Mouse (Mus musculus) adrenal gland, adult (tissue): ENCODE data around the gene Espn.

Experiments used
- DNase-seq, 2 experiments: peaks; one replicate each; pipeline ENCODE4 v3.0.0; 2022 to 2023; ENCODE audit warnings: low spot score in 1 of 2; ENCODE audit not compliant: inconsistent age in 2 of 2

Gene Espn

DNA sequence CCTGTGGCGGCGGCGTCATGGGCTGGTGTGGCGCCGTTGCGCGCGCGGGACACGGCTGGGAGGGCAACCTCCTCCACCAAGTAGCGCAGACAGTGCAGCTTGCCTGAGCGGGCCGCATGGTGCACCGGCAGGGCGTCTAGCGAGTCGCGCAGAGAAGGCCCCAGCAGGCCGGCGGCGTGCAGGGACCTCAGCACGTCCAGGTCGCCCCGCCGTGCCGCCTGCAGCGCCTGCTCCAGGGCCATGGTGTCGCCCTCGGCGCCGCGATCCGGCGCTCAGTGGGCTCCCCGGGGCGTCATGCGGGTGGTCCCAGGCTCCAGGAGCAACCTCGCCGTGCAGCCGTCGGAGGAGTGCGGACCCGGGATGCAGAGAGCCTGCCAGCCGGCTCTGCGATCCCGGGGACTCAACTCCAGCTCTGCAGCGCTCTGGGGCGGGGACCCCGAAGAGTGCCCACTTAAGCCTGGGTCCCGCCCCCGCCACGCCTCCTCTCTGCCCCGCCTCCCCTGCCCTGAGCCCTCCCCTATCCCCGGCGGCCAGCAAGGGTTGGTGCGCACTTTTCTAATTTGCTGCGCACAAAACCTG, at the start of gene Espn:
Espn (minus strand) TSS at position 406 of the 579 bp plus-strand sequence.
- peak; percentile 78 to 88 for DNase-seq

DNA sequence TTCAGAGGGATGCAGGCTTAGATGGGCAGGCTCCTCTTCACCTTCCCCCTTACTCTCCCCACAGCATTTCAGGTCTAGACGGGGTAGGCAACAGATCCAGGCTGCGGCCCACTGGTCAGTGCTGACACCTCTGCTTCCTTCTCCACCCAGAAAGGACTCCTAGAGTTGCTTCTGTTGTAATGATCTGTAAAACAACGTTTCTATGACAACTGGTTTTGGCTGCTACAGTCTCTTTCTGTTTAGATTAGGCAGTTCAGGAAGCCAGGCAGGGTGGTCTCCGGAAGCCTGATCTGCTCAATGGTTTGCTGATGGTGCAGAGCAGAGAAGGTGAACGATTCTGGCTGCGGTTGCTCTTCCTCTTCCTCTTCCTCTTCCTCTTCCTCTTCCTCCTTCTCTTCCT, 49.3 kb upstream of the Espn start:
- DNase-seq, result no peak

GRCm38 (mm10) chr4:152199617-152200016, 47.4 kb upstream of the Espn start:
- no peak for DNase-seq

DNA sequence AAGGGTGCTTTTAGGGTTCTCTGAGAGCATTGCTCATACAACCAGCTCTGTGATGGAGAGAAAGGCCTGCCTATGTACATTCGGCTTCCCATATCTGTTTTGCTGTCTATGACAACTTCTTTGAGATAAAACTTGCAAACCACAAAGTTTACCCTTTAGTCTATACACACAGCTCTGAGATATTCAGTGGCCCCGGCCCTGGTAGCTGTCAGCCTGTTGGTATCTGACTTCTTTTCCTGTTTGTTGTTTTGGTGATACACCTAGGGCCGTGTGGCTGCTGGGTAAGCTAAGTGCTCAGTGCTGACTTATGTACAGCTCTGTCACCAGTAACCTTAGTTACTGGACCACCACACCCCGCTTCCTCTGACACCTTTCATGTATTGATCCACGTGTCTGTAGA, 45.4 kb upstream of the Espn start:
- no peak for DNase-seq

- no peak for DNase-seq
Observed at GRCm38 (mm10) chr4:152196276-152196675, 44.1 kb upstream of the Espn start.

GRCm38 (mm10) chr4:152194476-152195175, 42.5 kb upstream of the Espn start:
- DNase-seq, result no peak

- no peak for DNase-seq
Observed at GRCm38 (mm10) chr4:152192569-152192968, 40.4 kb upstream of the Espn start.

DNA sequence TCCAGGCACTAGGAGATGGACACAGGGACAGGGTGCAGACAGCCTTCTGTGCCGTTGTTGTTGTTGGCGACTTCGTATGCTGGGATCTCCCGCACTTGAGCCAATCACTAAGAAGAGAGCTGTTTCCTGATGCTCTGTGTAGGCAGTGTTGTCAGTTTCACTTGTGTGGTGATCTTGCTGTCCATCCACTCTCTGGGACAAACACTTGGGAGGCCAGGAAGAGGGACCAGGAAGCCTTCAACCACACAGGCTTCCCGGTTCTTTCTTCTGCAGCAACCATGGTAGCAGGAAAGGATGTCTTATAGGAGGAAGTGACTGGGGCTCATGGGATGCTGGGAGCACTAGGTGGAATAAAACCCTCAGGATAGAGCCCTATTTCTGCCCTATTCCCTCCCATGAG, 38.5 kb upstream of the Espn start:
- no peak for DNase-seq

DNA sequence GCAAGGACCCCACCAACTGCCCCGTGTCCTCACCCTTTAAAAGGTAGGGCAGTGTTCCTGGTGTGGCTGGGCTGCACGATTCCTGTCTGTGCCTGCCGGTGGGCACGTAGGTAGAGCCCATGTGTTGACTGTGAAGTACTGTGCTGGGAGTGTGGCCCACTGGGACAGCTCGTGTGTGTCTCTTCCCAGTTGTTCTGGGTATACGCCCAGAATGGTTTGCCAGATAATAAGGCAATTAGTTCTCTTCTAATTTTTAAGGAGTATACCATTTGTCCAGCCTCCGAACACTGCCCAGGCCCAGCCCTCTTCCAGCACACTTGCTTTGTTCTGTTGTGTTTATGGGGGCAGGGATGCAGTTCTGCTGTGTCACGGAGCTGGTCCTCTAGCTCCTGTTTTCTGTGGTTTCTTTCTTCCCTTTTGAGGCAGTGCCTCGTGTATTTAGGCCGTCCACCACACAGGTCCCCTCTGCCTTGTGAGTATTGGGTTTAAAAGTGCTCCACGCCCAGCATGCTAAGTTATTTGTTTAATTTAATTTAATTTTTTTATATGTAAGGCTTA, 38.0 kb upstream of the Espn start:
- no peak for DNase-seq

GRCm38 (mm10) chr4:152189691-152190090, 37.5 kb upstream of the Espn start:
- DNase-seq, result no peak

DNA sequence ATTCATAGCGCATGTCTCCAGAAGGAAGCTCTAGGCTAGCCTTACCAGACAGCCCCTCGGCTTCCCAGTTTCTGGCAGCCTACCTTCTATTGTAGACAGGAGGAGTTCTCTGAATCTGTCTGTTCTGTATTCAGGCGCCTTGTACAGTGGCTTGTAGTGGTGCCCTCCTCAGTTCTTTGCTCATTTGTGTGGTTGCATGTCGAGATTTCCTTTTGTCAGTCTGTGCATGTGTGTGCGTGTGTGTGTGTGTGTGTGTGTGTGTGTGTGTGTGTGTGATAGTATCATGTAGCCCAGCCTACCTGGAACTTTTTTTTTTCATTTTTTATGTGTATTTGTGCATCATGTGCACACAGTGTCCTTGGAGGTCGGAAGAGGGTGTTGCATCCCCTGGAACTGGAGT, 36.9 kb upstream of the Espn start:
- no peak for DNase-seq

- no peak for DNase-seq
Observed at GRCm38 (mm10) chr4:152188651-152189050, 36.5 kb upstream of the Espn start.

GRCm38 (mm10) chr4:152187142-152187541, 35.0 kb upstream of the Espn start:
- no peak for DNase-seq

DNA sequence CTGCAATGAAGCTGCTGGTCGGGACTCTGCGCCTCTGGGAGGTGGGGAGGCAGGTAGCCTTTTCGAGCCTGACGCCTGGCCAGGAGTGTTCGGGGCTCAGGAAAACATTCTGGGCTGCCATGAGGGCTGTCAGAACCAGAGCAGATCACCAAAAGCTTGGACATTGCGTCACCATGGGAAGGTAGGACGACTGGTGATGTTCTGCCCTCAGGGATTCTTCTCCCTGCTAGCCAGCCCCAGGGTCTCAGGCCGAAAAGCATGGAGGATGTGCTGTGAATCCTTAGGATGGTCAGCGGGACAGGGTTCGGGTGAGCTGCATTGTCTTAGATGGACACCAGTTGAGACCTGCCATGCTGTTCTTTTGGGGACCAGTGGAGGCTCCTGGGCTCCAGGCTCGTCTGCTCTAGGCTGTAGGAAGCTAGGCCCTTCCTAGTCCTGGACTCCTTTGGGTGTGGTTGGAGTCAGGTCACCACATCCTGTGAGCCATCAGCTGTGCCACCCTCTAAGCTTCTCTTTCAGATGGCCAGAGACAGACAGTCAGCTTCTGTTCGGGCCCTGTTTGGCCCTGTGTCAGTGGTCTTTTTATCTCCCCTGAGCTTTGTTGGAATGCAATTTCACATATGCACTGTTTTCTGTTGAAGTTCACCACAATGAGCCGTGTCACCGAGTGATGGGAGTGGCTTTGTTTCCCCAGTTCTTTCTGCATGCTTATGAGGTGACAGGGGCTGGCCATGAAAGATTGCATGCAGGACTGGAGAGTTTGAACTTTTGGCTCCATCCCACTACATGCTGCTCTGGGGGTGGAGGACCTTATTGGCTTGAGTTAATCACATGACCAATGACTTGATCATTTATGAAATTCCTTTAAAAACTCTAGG, 34.3 kb upstream of the Espn start:
- DNase-seq, result no peak

GRCm38 (mm10) chr4:152185510-152186204, 33.5 kb upstream of the Espn start:
- DNase-seq, result no peak

DNA sequence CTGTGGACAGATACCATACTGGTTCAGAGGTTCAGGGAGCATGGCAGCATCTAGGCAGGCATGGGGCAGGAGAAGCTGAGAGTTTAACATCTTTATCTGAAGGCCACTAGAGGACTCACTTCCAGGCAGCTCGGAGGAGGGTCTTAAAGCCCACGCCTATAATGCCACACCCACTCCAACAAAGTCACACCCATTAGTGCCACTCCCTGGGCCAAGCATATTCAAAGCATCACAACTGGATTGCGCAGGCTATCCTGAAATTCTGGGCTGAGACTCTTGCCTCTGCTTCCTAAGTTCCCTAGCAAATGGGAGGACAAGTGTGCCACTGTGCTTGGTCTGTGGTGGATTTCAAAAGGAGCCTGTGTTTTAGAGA, 33.0 kb upstream of the Espn start:
- no peak for DNase-seq

DNA sequence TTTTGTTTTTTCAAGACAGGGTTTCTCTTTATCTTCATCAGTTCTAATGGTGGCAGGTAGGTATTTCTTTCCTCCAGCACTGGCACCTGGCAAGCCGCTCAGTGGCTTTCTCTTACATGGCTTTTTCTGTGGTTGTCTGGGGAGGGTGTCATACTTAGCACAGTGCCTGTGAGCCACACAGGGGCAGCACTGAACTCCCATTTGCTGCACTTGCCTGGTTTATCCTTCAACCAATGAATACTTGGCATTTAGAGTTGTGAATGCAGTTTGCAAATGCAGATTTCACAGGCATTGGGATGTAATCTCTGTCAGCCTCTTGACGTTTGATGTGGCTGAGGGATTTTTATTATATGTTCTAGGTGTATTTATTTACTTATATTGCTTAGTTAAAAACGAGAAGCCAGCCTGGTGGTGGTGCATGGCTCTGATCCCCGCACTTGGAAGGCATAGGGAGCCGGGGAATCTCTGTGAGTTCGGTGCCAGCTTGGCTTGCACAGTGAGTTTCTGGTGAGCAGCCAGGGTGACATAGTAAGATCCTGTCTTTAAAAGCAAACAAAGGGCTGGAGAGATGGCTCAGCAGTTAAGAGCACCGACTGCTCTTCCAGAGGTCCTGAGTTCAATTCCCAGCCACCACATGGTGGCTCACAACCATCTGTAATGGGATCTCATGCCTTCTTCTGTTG, 32.3 kb upstream of the Espn start:
- DNase-seq, result no peak

DNA sequence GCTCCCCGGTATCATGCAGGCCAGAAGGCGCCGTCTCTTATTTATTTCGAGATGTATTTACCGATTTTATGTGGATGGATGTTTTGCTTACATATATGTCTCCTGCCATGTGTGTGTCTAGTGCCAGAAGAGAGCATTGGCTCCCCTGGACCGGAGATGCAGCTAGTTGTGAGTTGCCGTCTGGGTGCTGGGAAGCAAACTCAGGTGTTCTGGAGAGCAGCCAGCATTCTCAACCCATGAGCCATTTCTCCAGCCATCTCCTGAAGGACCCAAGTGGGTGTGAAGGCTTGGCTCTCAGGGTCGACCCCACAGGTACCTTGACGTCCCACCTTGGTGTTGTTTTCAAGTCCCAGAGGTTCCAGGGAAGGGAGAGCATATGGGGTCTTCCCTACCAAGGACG, 30.0 kb upstream of the Espn start:
- DNase-seq, result no peak

DNA sequence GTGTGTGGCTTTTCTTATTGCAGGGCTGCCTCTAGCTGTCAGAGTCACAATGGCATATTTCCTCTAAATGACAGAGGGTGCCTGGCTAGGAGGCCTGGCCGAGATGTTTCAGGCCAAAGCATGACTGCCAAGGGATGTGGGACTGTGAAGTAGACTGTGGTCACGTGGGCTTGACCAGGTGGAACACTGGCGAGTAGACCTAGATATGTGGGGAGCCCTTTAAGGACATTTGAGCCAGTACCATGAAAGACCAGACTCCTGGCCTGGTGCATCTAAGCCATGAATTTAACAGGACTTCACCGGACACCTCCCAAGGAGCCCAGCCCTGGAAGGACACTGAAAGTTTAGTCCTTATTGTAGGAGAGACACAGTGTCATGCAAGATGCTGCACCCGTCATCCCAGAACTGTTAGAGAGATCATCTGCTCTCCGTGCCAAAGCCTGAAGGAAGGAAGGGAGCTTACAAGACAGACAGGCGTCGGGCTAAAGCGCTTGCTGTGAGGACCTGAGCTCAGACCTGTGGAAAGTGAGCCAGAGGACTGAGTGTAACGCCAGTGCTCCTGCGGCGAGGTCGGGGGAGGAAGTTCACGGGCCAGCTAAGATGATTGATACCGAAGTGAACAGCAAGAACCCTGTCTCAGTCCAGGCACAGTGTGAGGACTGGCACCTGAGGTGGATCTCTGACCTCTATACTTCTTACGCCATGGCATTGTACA, 27.9 kb upstream of the Espn start:
- no peak for DNase-seq
